Mouse (Mus musculus): ENCODE measurements around the gene AC109138.7. TPM values are rescaled to one million over a fixed set of nuclear protein-coding genes. Genes with fewer than 3 reads are reported as not detected.

Gene AC109138.7
- polyA plus RNA-seq, 1 experiment = not detected

DNA sequence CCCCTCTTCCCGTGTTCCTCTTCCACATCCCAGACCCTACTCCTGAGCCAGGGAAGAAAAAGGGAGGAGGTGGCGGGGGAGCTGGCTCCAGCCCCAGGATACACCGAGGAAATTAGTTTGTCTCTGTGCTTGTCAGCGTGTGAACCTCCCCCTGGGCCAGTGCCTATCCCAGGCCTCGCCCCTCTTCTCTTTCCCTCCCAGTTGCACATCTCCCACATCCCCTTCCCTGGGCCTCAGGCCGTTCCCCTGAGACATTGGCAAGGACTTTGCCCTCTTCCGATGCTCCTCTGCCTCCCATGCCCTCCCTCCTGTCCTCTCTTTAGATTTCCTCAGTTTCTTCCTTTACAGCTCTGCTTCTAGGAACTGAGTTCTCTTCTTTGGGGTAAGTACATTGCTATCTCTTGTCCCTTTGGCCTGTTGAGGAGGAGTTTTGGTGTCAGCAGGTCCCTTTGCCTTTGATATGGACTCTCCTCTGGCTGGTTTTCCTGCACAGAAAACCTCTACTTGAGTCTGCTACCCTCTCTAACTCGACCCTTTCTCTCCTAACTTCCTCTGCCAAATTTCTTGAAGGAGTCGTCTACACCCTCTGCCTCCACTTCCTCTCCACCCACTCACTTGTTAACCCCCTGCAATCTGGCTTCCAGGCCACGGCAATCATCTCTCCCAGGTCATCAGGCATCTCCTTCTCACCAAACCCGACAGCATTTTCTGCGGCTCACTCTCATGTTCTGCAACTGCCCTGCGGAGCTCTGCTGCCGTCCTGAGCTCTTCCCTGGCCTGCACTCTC is 7.0 kb downstream of the AC109138.7 start:
- no peak overlapping the region for H3K4me2 ChIP-seq (ENCODE audit: low read depth)
- H3K36me3 ChIP-seq (ENCODE audit: control insufficient read depth, insufficient read depth) = no peaks in the 10 kb centered on the region
- peaks cover 29% of the 10 kb centered on the region for H3K79me2 ChIP-seq (ENCODE audit: control insufficient read depth, insufficient read depth)
- H3ac ChIP-seq (ENCODE audit: control insufficient read depth, insufficient read length) = no peak overlapping the region
- TF ChIP-seq TCF3 (IDR thresholded peaks at IDR 0.05; ENCODE audit: insufficient read length, low read depth) (no peak), POLR2AphosphoS2 (IDR thresholded peaks at IDR 0.05; ENCODE audit: insufficient read length, low read depth) (no peak), SRF (IDR thresholded peaks at IDR 0.05; ENCODE audit: control insufficient read depth, insufficient read length, low read depth) (no peak), POLR2A (IDR thresholded peaks at IDR 0.05; ENCODE audit: insufficient read length, low read depth) (no peak), MAX (IDR thresholded peaks at IDR 0.05; ENCODE audit: low read depth) (no peak)
- no peak overlapping the region for H3K4me3 ChIP-seq
- no peaks in the 10 kb centered on the region for H3K27me3 ChIP-seq (ENCODE audit: control insufficient read depth, insufficient read depth, insufficient read length)

- Histone ChIP-seq H3K4me3 (no peak overlapping the region), H3K79me2 (ENCODE audit: control insufficient read depth, insufficient read depth) (peaks cover 20% of the 10 kb centered on the region), H3K4me2 (ENCODE audit: low read depth) (no peak overlapping the region), H3K36me3 (ENCODE audit: control insufficient read depth, insufficient read depth) (no peaks in the 10 kb centered on the region), H3K27me3 (ENCODE audit: control insufficient read depth, insufficient read depth, insufficient read length) (no peaks in the 10 kb centered on the region), H3ac (ENCODE audit: control insufficient read depth, insufficient read length) (no peak overlapping the region)
- TF ChIP-seq USF1 (IDR thresholded peaks at IDR 0.05; ENCODE audit: low read depth) (no peak), MYOD1 (IDR thresholded peaks at IDR 0.05; ENCODE audit: control insufficient read depth in 1 of 3, insufficient read length in 2 of 3, low read depth in 2 of 3) (no peak), E2F4 (IDR thresholded peaks at IDR 0.05; ENCODE audit: insufficient read depth) (no peak), MAX (IDR thresholded peaks at IDR 0.05; ENCODE audit: low read depth) (no peak), CEBPB (IDR thresholded peaks at IDR 0.05; ENCODE audit: insufficient read depth, poor library complexity, severe bottlenecking) (no peak), TCF12 (IDR thresholded peaks at IDR 0.05; ENCODE audit: insufficient read depth, poor library complexity, severe bottlenecking) (no peak), POLR2A (IDR thresholded peaks at IDR 0.05; ENCODE audit: insufficient read length, low read depth) (no peak)
Measured at GRCm38 (mm10) chr19:4222165-4222564, 8.0 kb downstream of the AC109138.7 start.

- no peaks in the 10 kb centered on the region for H3K79me2 ChIP-seq (ENCODE audit: control insufficient read depth, insufficient read depth)
- H3K4me3 ChIP-seq = no peak overlapping the region
- H3K4me2 ChIP-seq (ENCODE audit: low read depth) = no peak overlapping the region
- H3ac ChIP-seq (ENCODE audit: control insufficient read depth, insufficient read length) = no peak overlapping the region
- TF ChIP-seq MYOD1 (IDR thresholded peaks at IDR 0.05; ENCODE audit: control insufficient read depth in 1 of 3, insufficient read length in 2 of 3, low read depth in 2 of 3) (no peak), TCF12 (IDR thresholded peaks at IDR 0.05; ENCODE audit: insufficient read depth, poor library complexity, severe bottlenecking) (no peak), MAX (IDR thresholded peaks at IDR 0.05; ENCODE audit: low read depth) (no peak), USF1 (IDR thresholded peaks at IDR 0.05; ENCODE audit: low read depth) (no peak), E2F4 (IDR thresholded peaks at IDR 0.05; ENCODE audit: insufficient read depth) (no peak), MYOG (IDR thresholded peaks at IDR 0.05; ENCODE audit: control insufficient read depth in 1 of 3, insufficient read depth in 1 of 3, insufficient read length in 2 of 3, low read depth in 2 of 3) (no peak)
- no peaks in the 10 kb centered on the region for H3K36me3 ChIP-seq (ENCODE audit: control insufficient read depth, insufficient read depth)
- H3K27me3 ChIP-seq (ENCODE audit: control insufficient read depth, insufficient read depth, insufficient read length) = no peaks in the 10 kb centered on the region
Measured at GRCm38 (mm10) chr19:4226779-4227178, 12.6 kb downstream of the AC109138.7 start.

- no peak overlapping the region for H3K4me3 ChIP-seq
- H3K36me3 ChIP-seq (ENCODE audit: control insufficient read depth, insufficient read depth) = no peaks in the 10 kb centered on the region
- no peak for TF ChIP-seq POLR2A (IDR thresholded peaks at IDR 0.05; ENCODE audit: insufficient read length, low read depth)
- no peak for TF ChIP-seq TCF12 (IDR thresholded peaks at IDR 0.05; ENCODE audit: insufficient read depth, poor library complexity, severe bottlenecking)
- no peak for TF ChIP-seq POLR2AphosphoS2 (IDR thresholded peaks at IDR 0.05; ENCODE audit: insufficient read length, low read depth)
- no peak for TF ChIP-seq REST (IDR thresholded peaks at IDR 0.05; ENCODE audit: insufficient read depth, insufficient read length)
- TF ChIP-seq CEBPB (IDR thresholded peaks at IDR 0.05; ENCODE audit: insufficient read depth, poor library complexity, severe bottlenecking) = no peak
- TF ChIP-seq E2F4 (IDR thresholded peaks at IDR 0.05; ENCODE audit: insufficient read depth) = no peak
- TF ChIP-seq USF1 (IDR thresholded peaks at IDR 0.05; ENCODE audit: low read depth) = no peak
- no peak for TF ChIP-seq MYOD1 (IDR thresholded peaks at IDR 0.05; ENCODE audit: control insufficient read depth in 1 of 3, insufficient read length in 2 of 3, low read depth in 2 of 3)
- no peak for TF ChIP-seq SRF (IDR thresholded peaks at IDR 0.05; ENCODE audit: control insufficient read depth, insufficient read length, low read depth)
- no peak for TF ChIP-seq MYOG (IDR thresholded peaks at IDR 0.05; ENCODE audit: control insufficient read depth in 1 of 3, insufficient read depth in 1 of 3, insufficient read length in 2 of 3, low read depth in 2 of 3)
- TF ChIP-seq TCF3 (IDR thresholded peaks at IDR 0.05; ENCODE audit: insufficient read length, low read depth) = no peak
- TF ChIP-seq MAX (IDR thresholded peaks at IDR 0.05; ENCODE audit: low read depth) = no peak
- no peaks in the 10 kb centered on the region for H3K27me3 ChIP-seq (ENCODE audit: control insufficient read depth, insufficient read depth, insufficient read length)
- H3K4me2 ChIP-seq (ENCODE audit: low read depth) = no peak overlapping the region
- H3ac ChIP-seq (ENCODE audit: control insufficient read depth, insufficient read length) = no peak overlapping the region
- no peaks in the 10 kb centered on the region for H3K79me2 ChIP-seq (ENCODE audit: control insufficient read depth, insufficient read depth)
Measured at GRCm38 (mm10) chr19:4227446-4227845, 13.3 kb downstream of the AC109138.7 start.

DNA sequence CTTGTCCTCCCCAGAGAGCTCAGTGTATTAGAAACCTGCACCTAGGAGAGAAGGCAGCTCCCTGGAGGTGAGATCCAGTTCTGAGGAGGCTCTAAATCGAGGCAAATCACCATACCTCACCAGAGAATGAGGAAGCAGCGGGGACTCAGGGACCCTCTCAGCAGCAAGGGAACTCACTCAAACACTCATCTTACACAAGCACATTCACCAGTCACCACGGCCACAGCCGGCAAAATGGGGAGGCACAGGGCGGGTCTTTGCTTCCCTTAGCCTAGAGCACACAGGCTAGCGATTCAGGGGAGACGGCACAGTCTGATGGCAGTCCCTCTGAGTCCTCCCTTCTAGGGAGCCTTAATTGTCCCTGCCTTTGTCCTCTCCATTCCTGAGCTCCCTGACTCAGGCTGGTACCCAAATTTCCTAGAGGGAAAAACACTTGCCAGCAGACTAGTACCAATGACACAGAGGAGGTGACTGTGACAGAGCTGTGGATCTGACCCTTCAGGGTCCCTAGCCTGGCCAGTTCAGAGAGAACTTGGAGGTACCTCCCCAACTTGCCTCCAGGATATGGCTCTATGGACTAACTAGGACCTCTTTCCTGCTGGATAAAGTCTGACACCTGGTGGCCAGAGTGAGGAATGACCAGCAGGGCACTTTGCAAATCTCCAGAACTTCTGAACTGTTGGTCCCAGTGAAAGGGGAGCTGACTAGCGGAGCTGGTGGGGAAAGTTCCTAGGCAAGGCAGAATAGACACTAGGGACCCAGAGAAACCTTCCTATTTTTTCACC is 13.9 kb downstream of the AC109138.7 start:
- TF ChIP-seq POLR2A (IDR thresholded peaks at IDR 0.05; ENCODE audit: insufficient read length, low read depth) (no peak), MYOD1 (IDR thresholded peaks at IDR 0.05; ENCODE audit: control insufficient read depth in 1 of 3, insufficient read length in 2 of 3, low read depth in 2 of 3) (no peak), CEBPB (IDR thresholded peaks at IDR 0.05; ENCODE audit: insufficient read depth, poor library complexity, severe bottlenecking) (no peak), SRF (IDR thresholded peaks at IDR 0.05; ENCODE audit: control insufficient read depth, insufficient read length, low read depth) (no peak), POLR2AphosphoS2 (IDR thresholded peaks at IDR 0.05; ENCODE audit: insufficient read length, low read depth) (no peak), USF1 (IDR thresholded peaks at IDR 0.05; ENCODE audit: low read depth) (no peak), E2F4 (IDR thresholded peaks at IDR 0.05; ENCODE audit: insufficient read depth) (no peak), TCF3 (IDR thresholded peaks at IDR 0.05; ENCODE audit: insufficient read length, low read depth) (no peak)
- Histone ChIP-seq H3K36me3 (ENCODE audit: control insufficient read depth, insufficient read depth) (no peaks in the 10 kb centered on the region), H3ac (ENCODE audit: control insufficient read depth, insufficient read length) (no peak overlapping the region), H3K79me2 (ENCODE audit: control insufficient read depth, insufficient read depth) (peaks cover 6% of the 10 kb centered on the region), H3K27me3 (ENCODE audit: control insufficient read depth, insufficient read depth, insufficient read length) (no peaks in the 10 kb centered on the region), H3K4me3 (no peak overlapping the region), H3K4me2 (ENCODE audit: low read depth) (peak overlapping the region; percentile 88)
